11 mouse cellular contexts compared by ENCODE assay signal in genomic region chr4:82502012-82502411, GRCm38 (mm10).
A peak's percentile ranks its signal among the peaks of the same experiment; 100 is the strongest.
DNase-seq lines count a peak whose midpoint lies in the region; ATAC-seq lines count a peak whose summit lies in the region.
"Had no signal": no experiment of that assay in that cellular context is flagged by ENCODE, and none has a peak within 500 bp of the region (broad histone marks: within the 10 kb centered on the region; RNA-seq: fewer than 3 reads in every experiment).

No protein-coding gene starts in this region.

- no peak for DNase-seq in liver, embryonic 11.5 days (ENCODE audit: low spot score)
- DNase-seq in liver, result no peak
- peak; percentile 43 for DNase-seq in forebrain, embryonic 14.5 days (ENCODE audit: low spot score)
- DNase-seq in frontal cortex, adult 2 months (ENCODE audit: extremely low spot score in 1 of 2, low spot score in 1 of 2), result no peak
- no peak for DNase-seq in c-Kit-positive CD71-positive TER-119-positive erythroid progenitor cells, embryonic 14.5 days (ENCODE audit: low spot score)
- DNase-seq in spleen, postnatal 14 days (ENCODE audit: low spot score in 2 of 2), result no peak
- DNase-seq: cerebellum, adult 11-12 months; right cerebral cortex, postnatal 14 days had no signal

- no peaks in the 10 kb centered on the region for H3K36me3 ChIP-seq in liver, embryonic 11.5 days (ENCODE audit: control insufficient read depth, insufficient read depth, low read length)
- H3K36me3 ChIP-seq in forebrain, embryonic 14.5 days (ENCODE audit: control insufficient read depth, insufficient read depth, low read length), result peaks cover 16% of the 10 kb centered on the region
- H3K36me3 ChIP-seq in limb, embryonic 12.5 days, result peaks cover 16% of the 10 kb centered on the region
- no peaks in the 10 kb centered on the region for H3K36me3 ChIP-seq in neural tube, embryonic 15.5 days

- peak overlapping the region; percentile 8; the same call in 1 of the 2 replicates for H3K4me3 ChIP-seq in liver, embryonic 11.5 days (ENCODE audit: low read depth, low read length)
- peak overlapping the region; percentile 91 for H3K4me3 ChIP-seq in forebrain, embryonic 14.5 days (ENCODE audit: low read depth, low read length)
- peak overlapping the region; percentile 99 for H3K4me3 ChIP-seq in limb, embryonic 12.5 days (replicated peaks)
- peak overlapping the region; percentile 36 for H3K4me3 ChIP-seq in neural tube, embryonic 15.5 days (replicated peaks)

- H3K4me1 ChIP-seq in liver, embryonic 11.5 days (replicated peaks; ENCODE audit: control insufficient read depth, insufficient read depth, low read length), result 0 out of 2 replicates have a peak, but pooled peaks cover 6% of the 10 kb centered on the region
- peaks cover 4% of the 10 kb centered on the region; the same call in 1 of the 2 replicates for H3K4me1 ChIP-seq in forebrain, embryonic 14.5 days (ENCODE audit: control insufficient read depth, insufficient read depth, low read length)
- H3K4me1 ChIP-seq in limb, embryonic 12.5 days (replicated peaks), result peaks cover 38% of the 10 kb centered on the region
- H3K4me1 ChIP-seq in neural tube, embryonic 15.5 days, result peaks cover 24% of the 10 kb centered on the region; the same call in 1 of the 2 replicates

- H3K27ac ChIP-seq in liver, embryonic 11.5 days (ENCODE audit: low read depth, low read length), result no peak overlapping the region
- peak overlapping the region; percentile 83 for H3K27ac ChIP-seq in forebrain, embryonic 14.5 days (ENCODE audit: low read depth, low read length)
- no peak overlapping the region for H3K27ac ChIP-seq in limb, embryonic 12.5 days
- H3K27ac ChIP-seq in neural tube, embryonic 15.5 days (replicated peaks), result no peak overlapping the region
- H3K27ac ChIP-seq: liver, embryonic 14.5 days had no signal

- WGBS in liver, embryonic 11.5 days, result 76% methylated on average over 5 of the region's 5 CpGs
- WGBS in forebrain, embryonic 14.5 days, result 5% methylated on average over 5 of the region's 5 CpGs
- 71% methylated on average over 5 of the region's 5 CpGs for WGBS in limb, embryonic 12.5 days
- 24% methylated on average over 5 of the region's 5 CpGs for WGBS in neural tube, embryonic 15.5 days

- no peaks in the 10 kb centered on the region for H3K9me3 ChIP-seq in liver, embryonic 11.5 days (ENCODE audit: control insufficient read depth, low read length)
- no peaks in the 10 kb centered on the region for H3K9me3 ChIP-seq in forebrain, embryonic 14.5 days (replicated peaks; ENCODE audit: control insufficient read depth, low read length)
- no peaks in the 10 kb centered on the region for H3K9me3 ChIP-seq in limb, embryonic 12.5 days
- no peaks in the 10 kb centered on the region for H3K9me3 ChIP-seq in neural tube, embryonic 15.5 days (replicated peaks)

- no peak for ATAC-seq in liver, embryonic 11.5 days (replicated peaks; ENCODE audit: low FRiP score)
- ATAC-seq in forebrain, embryonic 14.5 days, result no peak
- ATAC-seq in limb, embryonic 12.5 days (ENCODE audit: insufficient number of reproducible peaks, insufficient read depth, low FRiP score, low TSS enrichment, low read depth), result no peak
- no peak for ATAC-seq in neural tube, embryonic 15.5 days (ENCODE audit: low FRiP score)

- H3K27me3 ChIP-seq in liver, embryonic 11.5 days (replicated peaks; ENCODE audit: control insufficient read depth, insufficient read depth, low read length), result peaks cover 37% of the 10 kb centered on the region
- H3K27me3 ChIP-seq in forebrain, embryonic 14.5 days (replicated peaks; ENCODE audit: control insufficient read depth, insufficient read depth, low read length), result no peaks in the 10 kb centered on the region
- H3K27me3 ChIP-seq in limb, embryonic 12.5 days, result no peaks in the 10 kb centered on the region
- no peaks in the 10 kb centered on the region for H3K27me3 ChIP-seq in neural tube, embryonic 15.5 days (replicated peaks)

- H3K9ac ChIP-seq in liver, embryonic 11.5 days (ENCODE audit: low read depth, low read length), result no peak overlapping the region
- H3K9ac ChIP-seq in forebrain, embryonic 14.5 days (ENCODE audit: low read length), result peak overlapping the region; percentile 98
- H3K9ac ChIP-seq in limb, embryonic 12.5 days (replicated peaks), result 0 out of 2 replicates have a peak overlapping the region, but pooled peaks have one; percentile 23
- peak overlapping the region; percentile 37; the same call in 1 of the 2 replicates for H3K9ac ChIP-seq in neural tube, embryonic 15.5 days (replicated peaks)
- H3K9ac ChIP-seq: liver, embryonic 14.5 days had no signal

- peak overlapping the region; percentile 38; the same call in 1 of the 2 replicates for H3K4me2 ChIP-seq in liver, embryonic 11.5 days
- H3K4me2 ChIP-seq in forebrain, embryonic 14.5 days (ENCODE audit: low read length), result peak overlapping the region; percentile 85
- peak overlapping the region; percentile 83 for H3K4me2 ChIP-seq in limb, embryonic 12.5 days
- H3K4me2 ChIP-seq in neural tube, embryonic 15.5 days, result peak overlapping the region; percentile 93

Comparison
In these comparisons a context has a peak if more than half of its experiments do, and no peak if none do; other contexts are left out.
1. H3K4me2 ChIP-seq: peak in every context shown above with its lines; median percentile 93 in neural tube, embryonic 15.5 days; 85 in forebrain, embryonic 14.5 days; 83 in limb, embryonic 12.5 days; 38 in liver, embryonic 11.5 days.
2. H3K4me3 ChIP-seq: peak in every context shown above with its lines; median percentile 99 in limb, embryonic 12.5 days; 91 in forebrain, embryonic 14.5 days; 36 in neural tube, embryonic 15.5 days; 8 in liver, embryonic 11.5 days.